Mouse (Mus musculus) stomach, embryonic 16.5 days (tissue): ENCODE results near the gene Ifnk. TPM values are rescaled to one million over a fixed set of nuclear protein-coding genes. Genes with fewer than 3 reads are reported as not detected.

Source experiments
- ATAC-seq: fragments of 200-750 bp; cut with Nextera tagmentation; 2 replicates; pipeline ENCODE4 v1.8.0; 2017; ENCODE audit warnings: moderate number of reproducible peaks, moderate TSS enrichment; ENCODE audit not compliant: insufficient read depth, low FRiP score
- H3K27ac ChIP-seq: fragments of 300-500 bp; sonication (generic); 2 replicates; pipeline ENCODE4 v1.5.1; 2014; ENCODE audit warnings: low read length
- H3K27me3 ChIP-seq: fragments of 300-500 bp; sonication (generic); 2 replicates; pipeline ENCODE4 v1.6.1; 2014; ENCODE audit warnings: low read length, control low read depth, mixed read lengths; ENCODE audit not compliant: control insufficient read depth, insufficient read depth
- H3K36me3 ChIP-seq: fragments of 300-500 bp; sonication (generic); 2 replicates; pipeline ENCODE4 v1.6.1; 2014; ENCODE audit warnings: low read length; ENCODE audit not compliant: control insufficient read depth, insufficient read depth
- H3K4me1 ChIP-seq: fragments of 300-500 bp; sonication (generic); 2 replicates; pipeline ENCODE4 v1.6.1; 2014; ENCODE audit warnings: low read length, control low read depth, mixed read lengths; ENCODE audit not compliant: control insufficient read depth, insufficient read depth
- H3K4me2 ChIP-seq: fragments of 300-500 bp; sonication (generic); 2 replicates; pipeline ENCODE4 v1.6.1; 2014; ENCODE audit warnings: low read depth, low read length, mixed read lengths
- H3K4me3 ChIP-seq: fragments of 300-500 bp; sonication (generic); replicated peaks from 2 replicates; pipeline ENCODE4 v1.5.1; 2014; ENCODE audit warnings: mild to moderate bottlenecking, low read length
- H3K9ac ChIP-seq: fragments of 300-500 bp; sonication (generic); 2 replicates; pipeline ENCODE4 v1.6.1; 2014; ENCODE audit warnings: low read length
- H3K9me3 ChIP-seq: fragments of 300-500 bp; sonication (generic); replicated peaks from 2 replicates; pipeline ENCODE4 v1.6.1; 2016; ENCODE audit warnings: low read length, control low read depth; ENCODE audit not compliant: control insufficient read depth
- WGBS: fragments of 180-500 bp; shearing (Covaris S2); extraction: QIAGEN DNeasy Blood & Tissue Kit; methylation state at CpG from one replicate; pipeline ENCODE4 v1.1.7; 2014; 5-methylcytosine and 5-hydroxymethylcytosine counted together
- polyA plus RNA-seq: library from polyadenylated mRNA; unstranded; fragments of >200 nt; fragmentation: Nextera tagmentation; extraction: Ambion mirVana; gene quantifications from 2 replicates; pipeline ENCODE4 v1.2.1, GENCODE M21; 2015

The Ifnk gene
- polyA plus RNA-seq, 1 experiment from 2014 or later = 0.34 TPM

GRCm38 (mm10) chr4:35192725-35193124 is 40.9 kb downstream of the Ifnk start:
- no peak overlapping the region for H3K4me3 ChIP-seq
- H3K9ac ChIP-seq = no peak overlapping the region
- H3K4me1 ChIP-seq = no peaks in the 10 kb centered on the region
- H3K4me2 ChIP-seq = no peak overlapping the region
- no peaks in the 10 kb centered on the region for H3K27me3 ChIP-seq
- no peak overlapping the region for H3K27ac ChIP-seq
- no peaks in the 10 kb centered on the region for H3K36me3 ChIP-seq
- 36% methylated on average over 7 of the region's 7 CpGs for WGBS
- ATAC-seq = peak; percentile 56; the same call in 1 of the 2 replicates
- H3K9me3 ChIP-seq = no peaks in the 10 kb centered on the region

- Histone ChIP-seq H3K36me3 (no peaks in the 10 kb centered on the region), H3K9ac (no peak overlapping the region), H3K9me3 (no peaks in the 10 kb centered on the region), H3K4me3 (no peak overlapping the region), H3K27me3 (no peaks in the 10 kb centered on the region), H3K27ac (no peak overlapping the region), H3K4me1 (no peaks in the 10 kb centered on the region), H3K4me2 (no peak overlapping the region)
- WGBS = 85% methylated on average over 5 of the region's 5 CpGs
- no peak for ATAC-seq
Measured at GRCm38 (mm10) chr4:35201700-35202099, 49.8 kb downstream of the Ifnk start.

Other genes starting within 250 kb of the Ifnk start
- 24.3 and 26.8 TPM in 2 replicates for gene Mob3b, start 5.4 kb downstream of the Ifnk start, polyA plus RNA-seq
- 12.9 and 14.3 TPM in 2 replicates for gene C9orf72, start 74.1 kb downstream of the Ifnk start, polyA plus RNA-seq